29 mouse cellular contexts compared by ENCODE assay signal in genomic region chr10:39766702-39767101, GRCm38 (mm10). TPM values are rescaled to one million over a fixed set of nuclear protein-coding genes. Genes with fewer than 3 reads are reported as not detected.
DNase-seq lines count a peak whose midpoint lies in the region; ATAC-seq and TF ChIP-seq lines count a peak whose summit lies in the region.
"Had no signal": no experiment of that assay in that cellular context is flagged by ENCODE, and none has a peak within 500 bp of the region (broad histone marks: within the 10 kb centered on the region; RNA-seq: fewer than 3 reads in every experiment).

No protein-coding gene starts in this region.

- no peak for DNase-seq in heart, adult 2 months
- DNase-seq in lung, postnatal 4 days = no peak
- DNase-seq in MEL (ENCODE audit: low read depth, low spot score) = peak; percentile 49
- no peak for DNase-seq in cerebellum, adult 2 months
- DNase-seq in left cerebral cortex, postnatal 14 days (ENCODE audit: low spot score in 2 of 2) = no peak
- DNase-seq: adrenal gland, postnatal 10 days; B cell, adult 2 months; cerebellum, adult 9-10 months; kidney, adult 8-10 months; kidney, postnatal 10 days; left cerebral cortex, postnatal 4 days; right cerebral cortex, adult 18-20 months; right cerebral cortex, postnatal 4 days; thymus, adult 18-20 months; thymus, postnatal 36 days had no signal

- TF ChIP-seq CTCF in heart, adult 2 months (IDR thresholded peaks at IDR 0.05) = no peak
- TF ChIP-seq CTCF in MEL (IDR thresholded peaks at IDR 0.05 in 2 of 3, conservative IDR thresholded peaks at IDR 0.05 in 1 of 3; ENCODE audit: control insufficient read depth in 1 of 3, insufficient read depth in 1 of 3, low read depth in 2 of 3, low read length in 3 of 3, poor library complexity in 1 of 3, severe bottlenecking in 1 of 3) = no peak
- TF ChIP-seq CTCF in cerebellum, adult 2 months (IDR thresholded peaks at IDR 0.05; ENCODE audit: borderline replicate concordance, insufficient read depth, low read depth, low read length) = no peak

- H3K9ac ChIP-seq in heart, embryonic 13.5 days = no peak overlapping the region
- no peak overlapping the region for H3K9ac ChIP-seq in heart, adult 2 months (ENCODE audit: low read depth, low read length)
- H3K9ac ChIP-seq in lung, embryonic 16.5 days (ENCODE audit: low read length) = no peak overlapping the region
- no peak overlapping the region for H3K9ac ChIP-seq in MEL (ENCODE audit: control insufficient read depth, low read depth, low read length, poor library complexity, severe bottlenecking)
- H3K9ac ChIP-seq: forebrain, embryonic 15.5 days; hindbrain, embryonic 15.5 days; intestine, embryonic 15.5 days; limb, embryonic 15.5 days; liver, embryonic 14.5 days; stomach, embryonic 15.5 days had no signal

- no peak for ATAC-seq in heart, embryonic 13.5 days (ENCODE audit: extremely low read depth, insufficient number of reproducible peaks, low FRiP score, low TSS enrichment)
- ATAC-seq in lung, embryonic 16.5 days (ENCODE audit: low read depth) = peak; percentile 17; the same call in 1 of the 2 replicates
- peak; percentile 88 for ATAC-seq in megakaryocyte progenitor cell, adult 5-6 weeks (replicated peaks; ENCODE audit: poor library complexity)
- ATAC-seq: activated CD4-positive, CD25-positive, alpha-beta regulatory T cell, adult 4 months; forebrain, embryonic 15.5 days; intestine, embryonic 15.5 days had no signal

- WGBS in heart, embryonic 13.5 days = 39% methylated on average over 4 of the region's 4 CpGs
- 49% methylated on average over 4 of the region's 4 CpGs for WGBS in heart, adult 2 months
- 52% methylated on average over 4 of the region's 4 CpGs for WGBS in lung, embryonic 16.5 days
- 39% methylated on average over 4 of the region's 4 CpGs for WGBS in cerebellum, adult 2 months

- no peaks in the 10 kb centered on the region for H3K36me3 ChIP-seq in heart, embryonic 13.5 days
- H3K36me3 ChIP-seq in heart, adult 2 months (ENCODE audit: control insufficient read depth, insufficient read depth, low read length) = 0 out of 2 replicates have a peak, but pooled peaks cover 2% of the 10 kb centered on the region
- H3K36me3 ChIP-seq in lung, embryonic 16.5 days (ENCODE audit: control insufficient read depth, insufficient read depth, low read length) = 0 out of 2 replicates have a peak, but pooled peaks cover 2% of the 10 kb centered on the region
- no peaks in the 10 kb centered on the region; a peak in 2 of 4 replicates for H3K36me3 ChIP-seq in MEL (ENCODE audit: control insufficient read depth in 1 of 2, insufficient read depth in 2 of 2, low read length in 2 of 2)
- H3K36me3 ChIP-seq: forebrain, embryonic 15.5 days; hindbrain, embryonic 15.5 days; intestine, embryonic 15.5 days; limb, embryonic 15.5 days; stomach, embryonic 15.5 days had no signal

- H3K4me2 ChIP-seq in heart, embryonic 13.5 days = no peak overlapping the region; the same call in 1 of the 2 replicates
- H3K4me2 ChIP-seq in lung, embryonic 16.5 days (ENCODE audit: low read depth, low read length) = no peak overlapping the region
- H3K4me2 ChIP-seq: forebrain, embryonic 15.5 days; hindbrain, embryonic 15.5 days; intestine, embryonic 15.5 days; limb, embryonic 15.5 days; midbrain, embryonic 11.5 days; stomach, embryonic 15.5 days had no signal

- H3K79me2 ChIP-seq in heart, adult 2 months (replicated peaks; ENCODE audit: control insufficient read depth, insufficient read depth, low read length) = no peaks in the 10 kb centered on the region; the same call in 1 of the 2 replicates
- H3K79me2 ChIP-seq in MEL (ENCODE audit: control insufficient read depth, insufficient read depth, low read length, poor library complexity) = peaks cover 4% of the 10 kb centered on the region

- H3K4me1 ChIP-seq in heart, embryonic 13.5 days = peaks cover 20% of the 10 kb centered on the region
- no peaks in the 10 kb centered on the region; the same call in 1 of the 2 replicates for H3K4me1 ChIP-seq in heart, adult 2 months (ENCODE audit: control insufficient read depth, insufficient read depth, low read length)
- H3K4me1 ChIP-seq in lung, embryonic 16.5 days (replicated peaks; ENCODE audit: control insufficient read depth, insufficient read depth, low read length) = peaks cover 4% of the 10 kb centered on the region
- H3K4me1 ChIP-seq in MEL (ENCODE audit: control insufficient read depth in 1 of 2, insufficient read depth in 2 of 2, low read length in 2 of 2) = no peaks in the 10 kb centered on the region
- no peaks in the 10 kb centered on the region for H3K4me1 ChIP-seq in cerebellum, adult 2 months (ENCODE audit: control insufficient read depth, insufficient read depth, low read length)
- H3K4me1 ChIP-seq: forebrain, embryonic 15.5 days; intestine, embryonic 15.5 days; limb, embryonic 15.5 days; stomach, embryonic 15.5 days had no signal

- H3K27me3 ChIP-seq in heart, embryonic 13.5 days (replicated peaks) = no peaks in the 10 kb centered on the region
- no peaks in the 10 kb centered on the region for H3K27me3 ChIP-seq in heart, adult 2 months (ENCODE audit: control insufficient read depth, insufficient read depth, low read length)
- no peaks in the 10 kb centered on the region for H3K27me3 ChIP-seq in lung, embryonic 16.5 days (ENCODE audit: control insufficient read depth, insufficient read depth, low read depth, low read length)
- no peaks in the 10 kb centered on the region for H3K27me3 ChIP-seq in MEL (ENCODE audit: control insufficient read depth in 1 of 2, insufficient read depth in 2 of 2, low read length in 2 of 2)
- H3K27me3 ChIP-seq in cerebellum, adult 2 months (ENCODE audit: control insufficient read depth, insufficient read depth, low read length) = no peaks in the 10 kb centered on the region
- H3K27me3 ChIP-seq: CH12.LX; forebrain, embryonic 15.5 days; hindbrain, embryonic 15.5 days; intestine, embryonic 15.5 days; limb, embryonic 15.5 days; stomach, embryonic 15.5 days had no signal

- TF ChIP-seq EP300 in heart, adult 2 months (IDR thresholded peaks at IDR 0.05; ENCODE audit: insufficient read depth, low read depth, low read length) = no peak
- peak in 1 of 2 experiments; percentile 36; a peak in 1 of 4 replicates for TF ChIP-seq EP300 in MEL (IDR thresholded peaks at IDR 0.05; ENCODE audit: low read depth in 1 of 2, low read length in 2 of 2)

- no peak for TF ChIP-seq POLR2A in heart, adult 2 months (IDR thresholded peaks at IDR 0.05; ENCODE audit: insufficient read depth, low read depth, low read length)
- no peak for TF ChIP-seq POLR2A in MEL (IDR thresholded peaks at IDR 0.05; ENCODE audit: control insufficient read depth in 1 of 2, insufficient read depth in 1 of 2, low read depth in 1 of 2, low read length in 2 of 2, poor library complexity in 1 of 2)
- no peak for TF ChIP-seq POLR2A in cerebellum, adult 2 months (IDR thresholded peaks at IDR 0.05; ENCODE audit: borderline replicate concordance, insufficient read depth, low read length)

- H3K9me3 ChIP-seq in heart, embryonic 13.5 days = no peaks in the 10 kb centered on the region
- H3K9me3 ChIP-seq in lung, embryonic 16.5 days (ENCODE audit: control insufficient read depth, low read length) = no peaks in the 10 kb centered on the region
- no peaks in the 10 kb centered on the region for H3K9me3 ChIP-seq in MEL (replicated peaks; ENCODE audit: insufficient read depth, low read length)
- H3K9me3 ChIP-seq: forebrain, embryonic 15.5 days; hindbrain, embryonic 15.5 days; intestine, embryonic 15.5 days; limb, embryonic 15.5 days; stomach, embryonic 15.5 days had no signal

- no peak overlapping the region for H3K4me3 ChIP-seq in heart, embryonic 13.5 days
- H3K4me3 ChIP-seq in heart, adult 2 months = no peak overlapping the region
- no peak overlapping the region for H3K4me3 ChIP-seq in lung, embryonic 16.5 days (ENCODE audit: low read length)
- no peak overlapping the region for H3K4me3 ChIP-seq in MEL (ENCODE audit: control insufficient read depth in 1 of 2, insufficient read depth in 1 of 2, low read depth in 2 of 2, low read length in 2 of 2)
- no peak overlapping the region for H3K4me3 ChIP-seq in cerebellum, adult 2 months (replicated peaks; ENCODE audit: insufficient read depth, low read depth, low read length)
- H3K4me3 ChIP-seq: forebrain, embryonic 15.5 days; hindbrain, embryonic 15.5 days; intestine, embryonic 15.5 days; left cerebral cortex, adult 2 months; limb, embryonic 15.5 days; stomach, embryonic 15.5 days had no signal

- intact Hi-C loops in heart, adult 2 months (cut with DNase I) = no loop called here
- intact Hi-C loops in left cerebral cortex, postnatal 14 days (cut with DNase I) = no loop called here

- peak overlapping the region; percentile 40; the same call in 1 of the 2 replicates for H3K27ac ChIP-seq in heart, embryonic 13.5 days (replicated peaks)
- H3K27ac ChIP-seq in heart, adult 2 months = no peak overlapping the region
- H3K27ac ChIP-seq in lung, embryonic 16.5 days (ENCODE audit: low read length) = no peak overlapping the region
- H3K27ac ChIP-seq in MEL (ENCODE audit: control insufficient read depth, low read depth, low read length) = no peak overlapping the region
- no peak overlapping the region for H3K27ac ChIP-seq in cerebellum, adult 2 months (ENCODE audit: insufficient read depth, low read length)
- H3K27ac ChIP-seq: forebrain, embryonic 15.5 days; hindbrain, embryonic 15.5 days; intestine, embryonic 15.5 days; left cerebral cortex, adult 2 months; limb, embryonic 15.5 days; liver, embryonic 14.5 days; macrophage; stomach, embryonic 15.5 days had no signal

- TF ChIP-seq RAD21 in MEL (IDR thresholded peaks at IDR 0.05; ENCODE audit: low read depth, low read length) = no peak

TF ChIP-seq in MEL, 35 proteins besides CTCF, POLR2A, EP300 and RAD21:
- peak; percentile 63; the same call in 1 of the 2 replicates for TF ChIP-seq TCF12 (IDR thresholded peaks at IDR 0.05; ENCODE audit: low read depth, low read length)
- no peak for TF ChIP-seq HCFC1 (IDR thresholded peaks at IDR 0.05; ENCODE audit: low read depth, low read length)
- TF ChIP-seq RCOR1 (IDR thresholded peaks at IDR 0.05; ENCODE audit: low read depth, low read length) = peak; percentile 55; the same call in 1 of the 2 replicates
- TF ChIP-seq SMC3 (IDR thresholded peaks at IDR 0.05; ENCODE audit: low read depth, low read length) = no peak

RNA-seq across cellular contexts. Expression of gene Rev3l, which starts 34.8 kb away (rescaled TPM):
- 8.1 and 8.6 TPM in 2 replicates for polyA plus RNA-seq in heart, embryonic 13.5 days (2015; fragmentation: Nextera tagmentation; extraction: Ambion mirVana)
- total RNA-seq in heart, adult 2 months (2021) = 10 to 100 TPM in 1 of 2 experiments, 1 to 10 TPM in 1; 9.5 to 12.9 TPM
- polyA plus RNA-seq in heart, adult 2 months (2012; rRNA removed) = 5.9 and 13.4 TPM in 2 replicates
- 14.6 and 21.2 TPM in 2 replicates for polyA plus RNA-seq in lung, embryonic 16.5 days (2015; fragmentation: Nextera tagmentation; extraction: Ambion mirVana)
- 6.9 and 9.3 TPM in 2 replicates for total RNA-seq in MEL (2012; rRNA removed)
- 10 to 100 TPM; 12.4 to 71.5 TPM for polyA plus RNA-seq in MEL (2012; ENCODE audit: insufficient read depth in 1 of 2, insufficient read length in 2 of 2, low read depth in 1 of 2, low replicate concordance in 2 of 2, missing spikeins in 1 of 2)
- 35.6 and 40.7 TPM in 2 replicates for total RNA-seq in megakaryocyte progenitor cell, adult 5-6 weeks (2015)
- total RNA-seq in megakaryocyte progenitor cell, adult 5-6 weeks (2017) = 18.8 and 23.7 TPM in 2 replicates
- 51.9 and 59.2 TPM in 2 replicates for polyA plus RNA-seq in cerebellum, adult 2 months (2012; rRNA removed)
- total RNA-seq in left cerebral cortex, postnatal 14 days (2021) = 10 to 100 TPM; 40.9 to 43.3 TPM
